ENCODE assay signal across 8 mouse cellular contexts in the genomic region with DNA sequence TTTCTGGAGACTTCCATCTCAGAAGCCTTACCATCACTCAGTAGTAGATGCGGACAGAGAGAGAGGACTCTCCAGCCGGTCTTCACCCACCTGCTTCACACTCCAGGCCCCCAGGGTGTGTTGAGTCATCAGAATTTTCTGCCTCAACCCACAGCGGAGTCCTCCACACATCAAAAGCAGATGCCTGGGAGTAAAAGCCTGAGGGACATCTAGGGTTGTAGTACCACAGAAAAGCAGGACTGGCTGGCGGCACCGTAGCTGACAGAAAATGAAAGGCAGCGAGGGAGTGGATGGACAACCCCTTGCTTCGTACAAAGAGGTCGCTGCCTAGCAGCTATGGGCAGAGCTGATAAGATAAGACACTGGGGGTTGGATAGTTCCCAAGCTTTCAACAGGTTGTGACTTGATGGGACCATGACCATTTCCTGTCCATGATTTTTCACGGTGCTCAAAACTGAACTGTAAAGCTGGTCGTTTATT. TPM values are rescaled to one million over a fixed set of nuclear protein-coding genes. Genes with fewer than 3 reads are reported as not detected.
DNase-seq lines count a peak whose midpoint lies in the region; ATAC-seq and TF ChIP-seq lines count a peak whose summit lies in the region.

No protein-coding gene starts in this region.

- H3K36me3 ChIP-seq in forebrain, embryonic 11.5 days (ENCODE audit: control insufficient read depth, insufficient read depth, low read length) = no peaks in the 10 kb centered on the region
- H3K36me3 ChIP-seq in forebrain, embryonic 16.5 days (ENCODE audit: control insufficient read depth, insufficient read depth) = no peaks in the 10 kb centered on the region
- H3K36me3 ChIP-seq in lung, embryonic 16.5 days (ENCODE audit: control insufficient read depth, insufficient read depth, low read length) = no peaks in the 10 kb centered on the region
- H3K36me3 ChIP-seq in intestine, embryonic 14.5 days (ENCODE audit: control insufficient read depth, insufficient read depth, low read length) = 0 out of 2 replicates have a peak, but pooled peaks cover 2% of the 10 kb centered on the region

- no peak overlapping the region for H3K27ac ChIP-seq in forebrain, embryonic 11.5 days (ENCODE audit: low read depth, low read length)
- no peak overlapping the region for H3K27ac ChIP-seq in forebrain, embryonic 16.5 days (ENCODE audit: low read length)
- H3K27ac ChIP-seq in lung, embryonic 16.5 days (ENCODE audit: low read length) = no peak overlapping the region
- peak overlapping the region; percentile 89 for H3K27ac ChIP-seq in intestine, embryonic 14.5 days (ENCODE audit: low read depth)

- H3K4me3 ChIP-seq in forebrain, embryonic 11.5 days (ENCODE audit: low read depth, low read length) = peak overlapping the region; percentile 62; the same call in 1 of the 2 replicates
- no peak overlapping the region for H3K4me3 ChIP-seq in forebrain, embryonic 16.5 days (replicated peaks; ENCODE audit: low read length)
- no peak overlapping the region; the same call in 1 of the 2 replicates for H3K4me3 ChIP-seq in lung, embryonic 16.5 days (ENCODE audit: low read length)
- no peak overlapping the region for H3K4me3 ChIP-seq in lung, adult 2 months (replicated peaks; ENCODE audit: extremely low read depth, low read depth, low read length)
- H3K4me3 ChIP-seq in intestine, embryonic 14.5 days (ENCODE audit: low read depth, low read length) = no peak overlapping the region

- ATAC-seq in forebrain, embryonic 11.5 days (replicated peaks; ENCODE audit: low FRiP score) = no peak
- no peak for ATAC-seq in forebrain, embryonic 16.5 days
- no peak for ATAC-seq in lung, embryonic 16.5 days (ENCODE audit: low read depth)
- no peak; the same call in 1 of the 2 replicates for ATAC-seq in intestine, embryonic 14.5 days (replicated peaks; ENCODE audit: low FRiP score, low TSS enrichment, low read depth)
- no peak for ATAC-seq in cerebellum, adult (ENCODE audit: insufficient number of reproducible peaks, low FRiP score, low TSS enrichment)

- 27% methylated on average over 10 of the region's 10 CpGs for WGBS in forebrain, embryonic 11.5 days
- WGBS in forebrain, embryonic 16.5 days = 40% methylated on average over 10 of the region's 10 CpGs
- 39% methylated on average over 10 of the region's 10 CpGs for WGBS in lung, embryonic 16.5 days
- WGBS in lung, adult 2 months = 50% methylated on average over 10 of the region's 10 CpGs
- 50% methylated on average over 10 of the region's 10 CpGs for WGBS in intestine, embryonic 14.5 days

- peaks cover 5% of the 10 kb centered on the region; the same call in 1 of the 2 replicates for H3K4me1 ChIP-seq in forebrain, embryonic 11.5 days (replicated peaks; ENCODE audit: control insufficient read depth, insufficient read depth, low read length)
- peaks cover 5% of the 10 kb centered on the region; the same call in 1 of the 2 replicates for H3K4me1 ChIP-seq in forebrain, embryonic 16.5 days (replicated peaks; ENCODE audit: control insufficient read depth, insufficient read depth, low read length)
- H3K4me1 ChIP-seq in lung, embryonic 16.5 days (replicated peaks; ENCODE audit: control insufficient read depth, insufficient read depth, low read length) = peaks cover 5% of the 10 kb centered on the region; the same call in 1 of the 2 replicates
- no peaks in the 10 kb centered on the region; the same call in 1 of the 2 replicates for H3K4me1 ChIP-seq in lung, adult 2 months (ENCODE audit: control insufficient read depth, insufficient read depth, low read length)
- H3K4me1 ChIP-seq in intestine, embryonic 14.5 days (replicated peaks; ENCODE audit: control insufficient read depth, insufficient read depth, low read length) = peaks cover 31% of the 10 kb centered on the region

- peak overlapping the region; percentile 75; the same call in 1 of the 2 replicates for H3K4me2 ChIP-seq in forebrain, embryonic 11.5 days (ENCODE audit: low read depth, low read length, severe bottlenecking)
- H3K4me2 ChIP-seq in forebrain, embryonic 16.5 days (ENCODE audit: low read length) = no peak overlapping the region; the same call in 1 of the 2 replicates
- peak overlapping the region; percentile 85 for H3K4me2 ChIP-seq in lung, embryonic 16.5 days (ENCODE audit: low read depth, low read length)
- H3K4me2 ChIP-seq in intestine, embryonic 14.5 days (ENCODE audit: low read length) = peak overlapping the region; percentile 95

- no peak for DNase-seq in forebrain, embryonic 11.5 days (ENCODE audit: low spot score)
- no peak for DNase-seq in lung, adult 2 months
- no peak for DNase-seq in intestine, embryonic 14.5 days (ENCODE audit: low spot score)
- DNase-seq in retina, embryonic 14.5 days (ENCODE audit: low spot score) = peak; percentile 18
- DNase-seq in ovary, postnatal 36 days (ENCODE audit: low spot score) = no peak

- TF ChIP-seq CTCF in lung, adult 2 months (IDR thresholded peaks at IDR 0.05; ENCODE audit: insufficient read depth, low read length) = no peak

- TF ChIP-seq POLR2A in lung, adult 2 months (IDR thresholded peaks at IDR 0.05; ENCODE audit: borderline replicate concordance, extremely low read depth, low read depth, low read length) = no peak

- H3K27me3 ChIP-seq in forebrain, embryonic 11.5 days (ENCODE audit: control insufficient read depth, insufficient read depth, low read length) = no peaks in the 10 kb centered on the region
- no peaks in the 10 kb centered on the region for H3K27me3 ChIP-seq in forebrain, embryonic 16.5 days (replicated peaks; ENCODE audit: control insufficient read depth, insufficient read depth, low read length)
- no peaks in the 10 kb centered on the region for H3K27me3 ChIP-seq in lung, embryonic 16.5 days (ENCODE audit: control insufficient read depth, insufficient read depth, low read depth, low read length)
- H3K27me3 ChIP-seq in intestine, embryonic 14.5 days (replicated peaks; ENCODE audit: control insufficient read depth, insufficient read depth, low read length) = no peaks in the 10 kb centered on the region

- no peak overlapping the region for H3K9ac ChIP-seq in forebrain, embryonic 11.5 days (ENCODE audit: low read length)
- H3K9ac ChIP-seq in forebrain, embryonic 16.5 days (replicated peaks; ENCODE audit: low read depth, low read length) = no peak overlapping the region
- H3K9ac ChIP-seq in lung, embryonic 16.5 days (ENCODE audit: low read length) = no peak overlapping the region
- peak overlapping the region; percentile 80 for H3K9ac ChIP-seq in intestine, embryonic 14.5 days (ENCODE audit: low read length)

- H3K9me3 ChIP-seq in forebrain, embryonic 11.5 days (ENCODE audit: control insufficient read depth, low read length) = no peaks in the 10 kb centered on the region
- H3K9me3 ChIP-seq in forebrain, embryonic 16.5 days (ENCODE audit: control insufficient read depth, low read length) = no peaks in the 10 kb centered on the region
- no peaks in the 10 kb centered on the region; the same call in 1 of the 2 replicates for H3K9me3 ChIP-seq in lung, embryonic 16.5 days (ENCODE audit: control insufficient read depth, low read length)
- no peaks in the 10 kb centered on the region for H3K9me3 ChIP-seq in intestine, embryonic 14.5 days (ENCODE audit: control insufficient read depth, low read length)

RNA-seq across cellular contexts. Expression of a gene that starts 0.7 kb away (rescaled TPM):
- 56.0 and 63.8 TPM in 2 replicates for polyA plus RNA-seq in forebrain, embryonic 11.5 days (2014; fragmentation: Nextera tagmentation; extraction: Ambion mirVana)
- 28.7 and 38.3 TPM in 2 replicates for polyA plus RNA-seq in forebrain, embryonic 16.5 days (2015; fragmentation: Nextera tagmentation; extraction: Ambion mirVana)
- polyA plus RNA-seq in lung, embryonic 16.5 days (2015; fragmentation: Nextera tagmentation; extraction: Ambion mirVana) = 43.7 and 44.4 TPM in 2 replicates
- 27.8 and 29.0 TPM in 2 replicates for polyA plus RNA-seq in lung, adult 2 months (2012; rRNA removed)
- 57.0 and 66.2 TPM in 2 replicates for polyA plus RNA-seq in intestine, embryonic 14.5 days (2014; fragmentation: Nextera tagmentation; extraction: Ambion mirVana)
